Mouse (Mus musculus): ENCODE measurements around the gene 2210016L21Rik.

The 2210016L21Rik gene

DNA sequence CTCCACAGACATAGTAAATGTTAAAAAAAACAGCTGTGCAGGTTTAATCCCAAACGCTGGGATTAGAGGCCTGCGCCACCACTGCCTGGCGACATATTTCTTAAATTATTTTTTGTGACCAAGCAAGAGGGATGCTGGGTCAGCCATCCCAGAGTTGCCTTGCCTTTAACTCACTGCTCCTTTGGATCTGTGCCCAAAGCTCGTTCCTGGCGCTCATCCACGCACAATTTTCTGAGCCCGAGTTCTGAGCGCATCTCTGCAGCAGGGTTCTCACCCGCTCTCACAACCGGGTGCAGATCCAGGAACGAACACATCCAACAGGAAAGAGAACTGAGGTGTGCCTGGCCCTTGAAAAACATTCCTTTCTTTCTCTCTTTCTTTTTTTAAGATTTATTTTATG lies 36.5 kb downstream of the 2210016L21Rik start:
- in situ Hi-C loops (cut with MseI, MboI), result loop anchor here in 1 of 2 experiments (10.0 kb wide), 1 partner anchor 96 kb away; no protein-coding TSS in a partner anchor

DNA sequence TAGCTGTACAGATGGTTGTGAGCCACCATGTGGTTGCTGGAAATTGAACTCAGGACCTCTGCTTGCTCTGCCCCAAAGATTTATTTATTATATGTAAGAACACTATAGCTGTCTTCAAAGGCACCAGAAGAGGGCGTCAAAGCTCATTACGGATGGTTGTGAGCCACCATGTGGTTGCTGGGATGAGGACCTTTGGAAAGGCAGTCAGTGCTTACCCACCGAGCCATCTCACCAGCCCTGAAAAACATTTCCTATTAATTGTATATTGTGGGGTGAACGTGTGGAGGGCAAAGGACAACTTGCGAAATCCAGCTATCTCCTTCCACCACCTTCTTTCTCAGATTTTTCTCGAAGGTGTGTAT lies 36.9 kb downstream of the 2210016L21Rik start:
- in situ Hi-C loops (cut with MseI, MboI), result loop anchor here in 1 of 2 experiments (10.0 kb wide), 1 partner anchor 96 kb away; no protein-coding TSS in a partner anchor

DNA sequence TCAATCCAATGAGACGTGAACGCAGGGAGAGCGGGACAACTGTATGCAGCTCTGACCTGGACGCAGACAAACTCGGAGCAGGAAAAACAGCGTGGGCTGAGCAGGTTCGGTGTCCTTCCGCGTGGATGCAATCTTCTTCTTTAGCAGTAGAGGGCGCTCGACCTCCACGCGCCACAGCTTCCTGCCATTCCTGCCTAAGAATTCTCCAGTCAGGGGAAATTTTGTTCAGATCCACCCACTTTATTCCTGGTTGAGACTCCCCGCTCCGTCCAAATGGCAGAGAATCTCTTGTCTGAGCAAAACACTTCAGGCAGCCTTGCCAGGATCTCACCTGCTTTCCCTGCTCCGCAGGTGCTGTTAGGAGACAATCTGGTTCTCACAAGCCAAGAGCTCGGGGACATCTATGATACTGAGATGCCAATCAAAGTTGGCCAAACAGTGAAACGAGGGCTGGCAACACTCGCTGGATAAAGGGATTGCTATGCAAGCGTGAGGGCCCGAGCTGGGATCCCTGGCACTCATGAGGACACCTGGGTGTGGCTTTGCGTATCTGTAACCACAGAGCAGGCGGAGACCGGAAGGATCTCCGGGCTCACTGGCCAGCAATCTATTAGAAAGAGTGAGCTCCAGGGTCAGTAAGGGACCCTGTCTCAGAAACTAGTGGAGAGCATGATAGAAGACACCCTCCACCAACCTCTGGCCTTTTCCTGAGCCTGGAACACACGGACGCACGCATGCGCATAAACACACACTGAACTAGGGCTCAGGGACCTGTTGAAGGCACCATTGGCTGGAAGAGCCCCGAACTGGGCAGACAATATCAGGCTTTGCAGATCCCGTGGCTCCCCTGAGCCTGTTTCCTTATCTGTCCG lies 37.5 kb downstream of the 2210016L21Rik start:
- in situ Hi-C loops (cut with MseI, MboI), result loop anchor here (10.0 kb wide), 1 partner anchor 95 kb away; no protein-coding TSS in a partner anchor

DNA sequence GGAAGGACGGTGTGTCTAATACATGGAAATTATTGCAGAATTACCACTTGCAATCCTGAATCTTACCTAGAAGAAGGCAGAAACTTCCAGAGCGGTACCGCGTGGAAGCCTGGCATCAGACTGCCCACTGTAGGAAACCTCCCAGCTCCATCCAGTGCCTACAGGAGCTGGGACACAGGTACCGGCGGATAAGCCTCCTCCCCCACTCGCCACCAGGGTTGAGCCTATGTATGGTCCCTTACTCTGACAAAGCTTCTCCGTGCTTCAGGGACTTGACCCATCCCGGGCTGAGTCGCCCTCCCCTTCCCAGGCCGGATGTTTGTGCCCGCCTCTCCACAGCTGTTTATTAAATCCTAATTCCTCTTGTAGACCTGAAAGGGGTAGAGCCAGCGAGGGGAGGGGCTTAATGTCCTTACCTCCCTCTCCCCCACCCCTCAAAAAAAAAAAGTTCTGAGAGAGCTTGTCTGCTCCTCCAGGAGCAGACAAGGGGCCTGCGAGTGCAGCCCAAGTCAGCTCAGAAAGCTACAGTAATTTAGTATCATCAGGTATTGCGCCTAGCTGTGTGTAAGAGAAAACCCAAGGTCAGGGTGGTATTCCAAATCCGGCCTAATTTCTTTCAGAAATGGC lies 38.3 kb downstream of the 2210016L21Rik start:
- in situ Hi-C loops (cut with MseI, MboI), result loop anchor here in 1 of 2 experiments (10.0 kb wide), 1 partner anchor 95 kb away; no protein-coding TSS in a partner anchor

DNA sequence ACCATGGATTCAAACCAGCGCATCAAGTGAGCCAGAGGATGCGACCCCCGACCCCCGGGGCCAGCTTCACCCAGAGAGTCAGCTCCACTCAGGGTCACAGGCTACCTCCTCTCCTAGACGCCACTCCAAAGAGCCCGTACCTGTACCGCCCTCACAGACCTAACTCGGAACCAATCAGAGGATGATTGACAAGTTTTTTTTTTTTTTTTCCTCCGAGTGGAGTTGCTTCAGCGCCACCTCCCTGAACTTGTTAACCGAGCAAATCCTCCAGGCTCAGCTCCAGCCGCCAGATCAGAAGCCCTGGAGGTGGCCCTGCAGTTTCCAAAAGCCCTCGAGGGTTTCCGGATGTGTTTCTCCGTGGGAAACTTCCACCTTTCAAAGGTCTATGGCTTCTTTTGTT lies 40.0 kb downstream of the 2210016L21Rik start:
- in situ Hi-C loops (cut with MseI, MboI), result loop anchor here in 1 of 2 experiments (10.0 kb wide), 1 partner anchor 93 kb away; no protein-coding TSS in a partner anchor

DNA sequence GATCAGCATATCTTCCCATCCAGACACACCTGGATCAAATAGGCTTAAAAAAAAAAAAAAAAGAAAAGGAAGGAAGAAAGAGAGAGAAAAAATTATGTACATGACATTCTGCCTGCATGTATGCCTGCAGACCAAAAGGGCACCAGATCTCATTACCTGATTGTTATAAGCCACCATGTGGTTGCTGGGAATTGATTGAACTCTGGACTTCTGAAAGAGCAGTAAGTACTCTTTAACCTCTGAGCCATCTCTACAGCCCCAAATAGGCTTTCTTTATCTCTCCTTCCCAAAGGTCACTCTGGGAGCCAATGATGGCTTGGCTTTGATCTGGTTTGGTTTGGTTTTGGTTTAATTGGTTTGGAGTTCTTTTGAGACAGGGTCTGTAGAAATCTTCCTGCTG lies 43.1 kb downstream of the 2210016L21Rik start:
- in situ Hi-C loops (cut with MseI, MboI), result loop anchor here in 1 of 2 experiments (10.0 kb wide), 1 partner anchor 90 kb away; no protein-coding TSS in a partner anchor

DNA sequence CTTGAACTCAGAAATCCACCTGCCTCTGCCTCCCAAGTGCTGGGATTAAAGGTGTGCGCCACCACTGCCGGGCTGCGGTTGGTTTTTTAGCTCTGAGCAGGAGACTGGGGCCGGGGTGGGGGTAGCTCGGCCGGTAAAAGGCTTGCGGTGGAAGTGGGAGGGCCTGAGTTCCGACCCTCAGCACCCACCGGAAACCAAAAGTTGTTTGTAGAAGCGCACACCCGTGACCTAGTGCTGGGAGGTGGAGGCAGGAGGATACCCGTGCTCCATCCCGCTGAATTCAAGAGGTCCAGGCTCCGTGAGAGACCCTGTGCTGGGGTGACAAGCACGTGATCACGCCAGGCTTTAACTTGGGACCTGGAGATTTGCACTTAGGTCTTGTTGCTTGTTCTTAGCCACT lies 54.5 kb downstream of the 2210016L21Rik start:
- in situ Hi-C loops (cut with MseI, MboI), result no loop called here

DNA sequence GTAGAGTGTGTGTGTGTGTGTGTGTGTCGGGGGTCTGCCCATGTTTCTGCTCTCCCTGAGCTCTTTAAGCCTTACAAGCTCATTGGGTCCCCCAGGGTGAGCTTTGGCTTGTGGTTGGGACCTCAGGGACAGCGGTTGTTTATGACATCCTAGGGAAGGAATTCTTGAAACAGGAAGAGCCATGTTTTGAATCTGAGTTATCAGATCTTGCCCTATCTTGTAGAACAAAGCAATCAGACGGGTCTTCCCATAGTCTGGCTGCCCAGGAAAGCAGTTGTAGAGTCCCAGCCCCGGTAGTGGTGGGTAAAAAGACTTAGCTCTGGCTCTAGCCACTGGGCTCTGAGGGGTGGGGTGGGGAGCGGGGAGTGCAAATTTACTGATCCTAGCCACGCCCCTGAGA lies 55.4 kb downstream of the 2210016L21Rik start:
- in situ Hi-C loops (cut with MseI, MboI), result no loop called here

All from mouse trophoblast stem cell (cell line).